Mouse (Mus musculus) liver, embryonic 14.5 days (tissue): ENCODE measurements around the gene Agap1. TPM values are rescaled to one million over a fixed set of nuclear protein-coding genes. Genes with fewer than 3 reads are reported as not detected.

Experiments
- ATAC-seq: fragments of 200-750 bp; cut with Nextera tagmentation; 2 replicates; pipeline ENCODE4 v1.8.0; 2017; ENCODE audit warnings: moderate number of reproducible peaks, mild to moderate bottlenecking, moderate library complexity; ENCODE audit not compliant: insufficient read depth
- DNase-seq, 3 experiments: peaks; one replicate each; pipeline ENCODE4 v3.0.0-alpha.2; 2012 to 2013; ENCODE audit warnings: low read depth in 3 of 3, low spot score in 3 of 3
- H3K27ac ChIP-seq: fragments of 300-500 bp; sonication (generic); 2 replicates; pipeline ENCODE4 v1.5.1; 2014; ENCODE audit warnings: moderate library complexity, mild to moderate bottlenecking, control low read depth, inconsistent platforms
- H3K27me3 ChIP-seq: fragments of 300-500 bp; sonication (generic); 2 replicates; pipeline ENCODE4 v1.6.1; 2014; ENCODE audit warnings: mild to moderate bottlenecking, low read length, moderate library complexity; ENCODE audit not compliant: control insufficient read depth, insufficient read depth
- H3K36me3 ChIP-seq: fragments of 300-500 bp; sonication (generic); replicated peaks from 2 replicates; pipeline ENCODE4 v1.6.1; 2014; ENCODE audit warnings: low read depth; ENCODE audit not compliant: control insufficient read depth, insufficient read depth
- H3K4me1 ChIP-seq, 2 experiments: fragments of 200-500 bp in 1 of 2; fragments of 300-500 bp in 1 of 2; sonication (generic) in 1 of 2; replicated peaks; 2 replicates each; pipeline ENCODE4 v1.6.1; 2012 to 2014; ENCODE audit warnings: antibody characterized with exemption in 1 of 2, inconsistent platforms in 1 of 2, low read length in 1 of 2; ENCODE audit not compliant: control insufficient read depth in 2 of 2, insufficient read depth in 2 of 2
- H3K4me2 ChIP-seq: fragments of 300-500 bp; sonication (generic); 2 replicates; pipeline ENCODE4 v1.6.1; 2014; ENCODE audit warnings: low read depth, mild to moderate bottlenecking, control low read depth, moderate library complexity
- H3K4me3 ChIP-seq, 2 experiments: fragments of 200-500 bp in 1 of 2; fragments of 300-500 bp in 1 of 2; sonication (generic) in 1 of 2; 2 replicates each; pipeline ENCODE4 v1.5.1; 2012 to 2014; ENCODE audit warnings: low read depth in 2 of 2, low read length in 2 of 2, mild to moderate bottlenecking in 2 of 2, control low read depth in 1 of 2, inconsistent platforms in 1 of 2, moderate library complexity in 1 of 2; ENCODE audit not compliant: insufficient read depth in 1 of 2
- H3K9ac ChIP-seq: fragments of 300-500 bp; sonication (generic); replicated peaks from 2 replicates; pipeline ENCODE4 v1.6.1; 2014; ENCODE audit warnings: mild to moderate bottlenecking, control low read depth, moderate library complexity
- H3K9me3 ChIP-seq: fragments of 300-500 bp; sonication (generic); 2 replicates; pipeline ENCODE4 v1.6.1; 2016; ENCODE audit warnings: low read length, mixed read lengths; ENCODE audit not compliant: control insufficient read depth
- CTCF ChIP-seq: IDR thresholded peaks from 2 replicates; pipeline ENCODE4 v1.5.1; 2016; ENCODE audit warnings: antibody characterized with exemption, low read depth, control low read depth
- EP300 ChIP-seq: IDR thresholded peaks from 2 replicates; pipeline ENCODE4 v1.6.1; 2016; ENCODE audit warnings: antibody characterized with exemption, low read depth
- WGBS: fragments of 180-500 bp; shearing (Covaris S2); extraction: QIAGEN DNeasy Blood & Tissue Kit; methylation state at CpG from one replicate; pipeline ENCODE4 v1.1.7; 2014; ENCODE audit not compliant: insufficient replicate concordance; 5-methylcytosine and 5-hydroxymethylcytosine counted together
- polyA plus RNA-seq, 2 experiments: library from polyadenylated mRNA; depleted of rRNA in 1 of 2; stranded (reverse) in 1 of 2; unstranded in 1 of 2; fragments of >200 nt; fragmentation: Nextera tagmentation in 1 of 2; extraction: Ambion mirVana in 1 of 2; gene quantifications; 2 replicates each; pipeline versions ENCODE4 v1.2.1 to v1.2.3; 2012 to 2014

Gene Agap1
- polyA plus RNA-seq, 2 experiments, result 1.1 TPM

- ATAC-seq (no peak), DNase-seq (no peak)
- H3K27ac ChIP-seq, result no peak overlapping the region
- H3K4me3 ChIP-seq, result no peak overlapping the region
- H3K4me2 ChIP-seq, result no peak overlapping the region
- H3K27me3 ChIP-seq, result no peaks in the 10 kb centered on the region
- H3K4me1 ChIP-seq, result no peaks in the 10 kb centered on the region
- no peak overlapping the region for H3K9ac ChIP-seq
- no peaks in the 10 kb centered on the region for H3K9me3 ChIP-seq
- no peaks in the 10 kb centered on the region for H3K36me3 ChIP-seq
- peak; percentile 48 for TF ChIP-seq CTCF
- no peak for TF ChIP-seq EP300
- WGBS, result 65% methylated on average over 14 of the region's 14 CpGs
Observed at GRCm38 (mm10) chr1:89634055-89634454, 179.4 kb downstream of the Agap1 start.

GRCm38 (mm10) chr1:89635131-89635530 lies 180.5 kb downstream of the Agap1 start:
- no peaks in the 10 kb centered on the region for H3K9me3 ChIP-seq
- no peak overlapping the region for H3K4me3 ChIP-seq
- H3K9ac ChIP-seq, result no peak overlapping the region
- no peak for ATAC-seq
- no peak for DNase-seq
- no peaks in the 10 kb centered on the region for H3K4me1 ChIP-seq
- H3K4me2 ChIP-seq, result no peak overlapping the region
- H3K27me3 ChIP-seq, result no peaks in the 10 kb centered on the region
- H3K36me3 ChIP-seq, result no peaks in the 10 kb centered on the region
- no peak overlapping the region for H3K27ac ChIP-seq
- no peak for TF ChIP-seq EP300
- no peak for TF ChIP-seq CTCF
- 66% methylated on average over 2 of the region's 2 CpGs for WGBS

- 74% methylated on average over 4 of the region's 4 CpGs for WGBS
Observed at GRCm38 (mm10) chr1:89637670-89638069, 183.1 kb downstream of the Agap1 start.

GRCm38 (mm10) chr1:89643445-89644100 lies 189.0 kb downstream of the Agap1 start:
- Histone ChIP-seq H3K9ac (no peak overlapping the region), H3K4me2 (peak overlapping the region; percentile 47), H3K27ac (no peak overlapping the region), H3K36me3 (no peaks in the 10 kb centered on the region), H3K4me3 (peak overlapping the region in 1 of 2 experiments; percentile 12; a peak in 1 of 4 replicates), H3K9me3 (no peaks in the 10 kb centered on the region), H3K27me3 (no peaks in the 10 kb centered on the region), H3K4me1 (peaks cover 0 to 3% of the 10 kb centered on the region in 2 experiments; a peak in 2 of 4 replicates)
- peak in 2 of 3 experiments; percentile 20 to 24 for DNase-seq
- ATAC-seq, result peak; percentile 47; the same call in 1 of the 2 replicates
- 37% methylated on average over 8 of the region's 8 CpGs for WGBS
- TF ChIP-seq CTCF (peak; percentile 40; the same call in 1 of the 2 replicates), EP300 (no peak)

More at GRCm38 (mm10) chr1:89637670-89638069, 183.1 kb downstream of the Agap1 start:
- no peak overlapping the region for H3K27ac ChIP-seq
- no peaks in the 10 kb centered on the region for H3K9me3 ChIP-seq
- DNase-seq, result no peak
- TF ChIP-seq EP300, result no peak
- TF ChIP-seq CTCF, result no peak
- H3K4me1 ChIP-seq, result no peaks in the 10 kb centered on the region
- ATAC-seq, result no peak
- no peak overlapping the region for H3K4me3 ChIP-seq
- H3K36me3 ChIP-seq, result no peaks in the 10 kb centered on the region
- no peak overlapping the region for H3K9ac ChIP-seq
- no peaks in the 10 kb centered on the region for H3K27me3 ChIP-seq
- H3K4me2 ChIP-seq, result no peak overlapping the region

- WGBS, result 33% methylated on average over 11 of the region's 11 CpGs
Observed at GRCm38 (mm10) chr1:89644120-89644519, 189.5 kb downstream of the Agap1 start.

More at GRCm38 (mm10) chr1:89644120-89644519, 189.5 kb downstream of the Agap1 start:
- Histone ChIP-seq H3K4me3 (peak overlapping the region in 1 of 2 experiments; percentile 12; a peak in 1 of 4 replicates), H3K9me3 (no peaks in the 10 kb centered on the region), H3K27ac (no peak overlapping the region), H3K36me3 (no peaks in the 10 kb centered on the region), H3K9ac (no peak overlapping the region), H3K4me2 (peak overlapping the region; percentile 47), H3K4me1 (peaks cover 0 to 3% of the 10 kb centered on the region in 2 experiments; a peak in 2 of 4 replicates), H3K27me3 (no peaks in the 10 kb centered on the region)
- ATAC-seq, result 0 out of 2 replicates have a peak, but pooled peaks have one; percentile 33
- peak in 2 of 3 experiments; percentile 22 to 29 for DNase-seq
- TF ChIP-seq EP300, result no peak
- no peak; the same call in 1 of the 2 replicates for TF ChIP-seq CTCF
